Mouse (Mus musculus) liver, adult 2 months (tissue): Measurements from ENCODE around the gene Gm10300.

Source experiments
- CTCF ChIP-seq: fragments of 200-500 bp; IDR thresholded peaks from 2 replicates; pipeline ENCODE4 v1.5.1; 2011; ENCODE audit warnings: low read depth, low read length, control low read depth
- POLR2A ChIP-seq: fragments of 200-500 bp; IDR thresholded peaks from 2 replicates; pipeline ENCODE4 v1.6.1; 2011; ENCODE audit warnings: low read length, control low read depth; ENCODE audit not compliant: insufficient read depth; ENCODE audit errors: extremely low read depth

DNA sequence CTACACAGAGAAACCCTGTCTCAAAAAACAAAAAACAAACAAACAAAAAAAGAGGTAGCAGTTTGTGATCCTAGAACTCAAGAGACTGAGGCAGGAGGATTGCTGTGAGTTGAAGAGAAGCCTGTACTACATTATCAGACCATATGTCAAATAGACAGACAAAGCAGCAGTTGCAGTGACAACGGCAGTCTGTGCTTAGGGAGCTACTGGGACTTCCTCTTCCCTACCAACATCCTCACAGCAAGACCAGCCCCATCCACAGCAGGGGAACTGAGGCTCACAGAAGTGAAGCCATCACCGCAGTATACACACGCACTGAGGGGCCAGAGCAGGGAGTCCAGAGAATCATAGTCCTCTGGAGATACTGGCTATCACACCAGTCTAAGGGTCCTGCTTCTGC is 8.9 kb upstream of the Gm10300 start:
- no peak for TF ChIP-seq CTCF
- TF ChIP-seq POLR2A, result no peak
